Mouse (Mus musculus) common myeloid progenitor, adult 5-6 weeks (primary cell): ENCODE results near the gene Tbc1d2b. TPM values are rescaled to one million over a fixed set of nuclear protein-coding genes. Genes with fewer than 3 reads are reported as not detected.

Source experiments
- ATAC-seq: replicated peaks from 2 replicates; pipeline ENCODE4 v1.8.0; 2016; ENCODE audit warnings: low read depth, mild to moderate bottlenecking, moderate TSS enrichment, inconsistent platforms; ENCODE audit not compliant: poor library complexity, severe bottlenecking
- total RNA-seq: library from RNA; stranded (forward); fragments of 200-1000, 187-1606 nt; gene quantifications from 2 replicates; pipeline ENCODE4 v1.2.3, GENCODE M21; 2017

Tbc1d2b gene
- total RNA-seq, 1 experiment from 2014 or later: 61.3 TPM

- peak; percentile 40 for ATAC-seq
Observed at GRCm38 (mm10) chr9:90245206-90245605, 25.4 kb downstream of the Tbc1d2b start.

- peak; percentile 15 for ATAC-seq
Observed at GRCm38 (mm10) chr9:90244301-90245151, 26.1 kb downstream of the Tbc1d2b start.

DNA sequence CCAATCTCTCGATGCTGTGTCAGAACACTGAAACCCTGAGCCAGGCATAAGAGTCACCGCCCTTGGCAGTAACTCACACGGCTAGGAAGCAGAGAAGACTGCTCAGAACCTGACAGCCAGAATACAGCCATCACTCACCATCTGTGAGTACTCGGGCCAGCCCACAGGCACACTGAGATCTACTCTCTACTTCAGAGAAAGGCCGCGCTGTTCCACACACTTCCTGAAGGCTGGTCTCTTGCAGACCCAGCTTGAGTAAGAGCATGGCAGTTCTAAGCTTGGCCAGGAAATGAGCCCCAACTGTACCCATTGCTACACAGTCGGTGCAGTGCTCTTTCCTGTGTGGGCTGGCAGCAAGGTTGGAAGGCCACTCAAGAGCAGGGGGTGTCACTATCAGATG lies 27.7 kb downstream of the Tbc1d2b start:
- ATAC-seq: peak; percentile 55

DNA sequence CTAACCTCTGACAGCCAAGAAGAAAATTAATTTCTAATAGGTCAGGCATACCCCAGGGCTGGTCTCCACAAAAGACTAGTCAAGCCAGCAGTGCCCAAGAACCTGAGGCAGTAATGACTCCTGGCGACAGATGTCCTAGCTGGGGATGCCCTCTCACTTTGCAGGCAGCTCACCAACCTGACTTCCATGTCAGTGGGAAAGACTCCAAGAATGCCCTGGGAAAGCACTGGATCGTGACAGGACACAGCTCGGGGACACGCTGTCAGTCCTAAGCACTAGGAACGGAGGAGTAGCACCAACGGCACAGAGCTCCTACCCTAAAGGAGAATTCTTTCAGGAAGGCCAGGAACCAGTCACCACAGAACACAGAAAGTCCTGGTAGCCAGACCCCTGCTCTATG lies 28.3 kb downstream of the Tbc1d2b start:
- ATAC-seq: no peak

DNA sequence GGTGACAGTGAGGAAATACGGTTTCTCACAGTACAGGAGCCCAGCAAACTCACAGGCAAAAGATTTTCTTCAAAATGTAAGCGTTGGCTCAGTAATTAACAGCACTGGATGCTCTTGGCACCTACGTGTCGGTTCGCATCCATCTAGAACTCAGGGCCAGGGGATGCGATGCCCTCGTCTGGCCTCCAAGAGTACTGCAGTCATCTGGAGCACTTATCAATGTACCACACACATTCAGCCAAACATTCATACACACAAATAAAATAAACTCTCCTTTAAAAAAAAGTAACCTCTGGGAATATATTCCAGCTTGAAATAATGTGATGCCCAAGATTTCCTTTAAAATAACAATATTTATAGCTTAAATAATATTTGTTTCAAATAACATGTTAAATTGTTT lies 29.0 kb downstream of the Tbc1d2b start:
- no peak for ATAC-seq

DNA sequence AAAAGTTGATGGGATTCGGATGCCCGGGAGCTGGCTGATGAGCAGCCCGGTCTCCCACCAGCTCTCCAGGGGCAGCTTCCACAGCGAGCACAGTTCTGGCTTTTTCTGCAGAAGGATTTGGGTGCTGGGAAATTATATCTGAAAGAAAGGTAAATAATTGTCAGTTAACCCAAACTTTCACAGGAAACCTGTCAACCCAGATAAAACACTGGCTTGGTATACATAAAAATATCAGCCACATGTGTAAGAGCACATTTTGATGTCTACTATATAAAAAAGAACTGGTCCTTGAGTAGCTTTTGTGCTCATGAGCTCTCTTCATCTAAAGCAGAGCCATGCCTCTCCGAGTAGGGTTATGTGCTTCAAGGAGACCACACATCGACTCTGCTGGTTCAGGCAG lies 29.6 kb downstream of the Tbc1d2b start:
- ATAC-seq: no peak

GRCm38 (mm10) chr9:90240560-90240959 lies 30.0 kb downstream of the Tbc1d2b start:
- ATAC-seq: no peak

DNA sequence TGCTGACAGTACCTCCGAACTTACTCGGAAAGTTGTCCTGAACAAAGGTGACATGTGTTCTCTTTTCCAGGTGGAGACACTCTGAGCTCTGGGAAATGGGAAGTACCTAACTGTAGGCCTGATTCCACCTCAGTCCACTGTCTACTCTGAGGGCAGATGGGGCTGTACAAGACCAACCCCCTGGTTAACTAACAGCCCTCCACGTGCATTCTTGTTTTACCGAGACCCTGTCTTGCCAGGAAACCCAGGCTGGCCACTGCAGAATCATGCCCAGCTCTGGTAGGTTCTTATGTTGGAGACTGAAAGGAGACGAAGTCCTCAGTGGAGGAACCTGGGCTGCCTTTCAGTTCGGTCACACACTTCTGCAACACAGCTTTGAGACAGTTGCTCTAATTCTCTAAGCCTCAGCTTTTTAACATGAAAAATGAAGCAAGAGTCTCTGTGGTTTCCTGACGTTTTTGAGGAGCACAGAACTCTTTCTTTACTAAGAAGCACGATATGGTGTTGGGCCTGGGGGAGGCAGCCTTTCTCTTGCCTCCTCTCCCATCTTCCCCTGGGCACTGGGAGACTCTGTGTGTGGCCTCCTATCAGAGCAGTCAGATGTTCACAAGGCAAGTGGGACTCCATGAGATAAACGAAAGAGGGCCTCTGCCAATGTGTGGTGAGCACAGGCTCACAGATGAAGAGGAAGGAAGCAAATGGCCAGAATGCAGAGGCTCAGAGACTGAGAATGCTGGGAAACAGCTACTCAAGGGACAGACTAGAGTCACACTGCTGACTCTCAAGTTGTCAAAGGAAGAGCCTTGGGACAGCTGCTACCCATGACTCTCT lies 33.2 kb downstream of the Tbc1d2b start:
- peak; percentile 69 for ATAC-seq

GRCm38 (mm10) chr9:90236817-90237216 lies 33.8 kb downstream of the Tbc1d2b start:
- no peak for ATAC-seq

DNA sequence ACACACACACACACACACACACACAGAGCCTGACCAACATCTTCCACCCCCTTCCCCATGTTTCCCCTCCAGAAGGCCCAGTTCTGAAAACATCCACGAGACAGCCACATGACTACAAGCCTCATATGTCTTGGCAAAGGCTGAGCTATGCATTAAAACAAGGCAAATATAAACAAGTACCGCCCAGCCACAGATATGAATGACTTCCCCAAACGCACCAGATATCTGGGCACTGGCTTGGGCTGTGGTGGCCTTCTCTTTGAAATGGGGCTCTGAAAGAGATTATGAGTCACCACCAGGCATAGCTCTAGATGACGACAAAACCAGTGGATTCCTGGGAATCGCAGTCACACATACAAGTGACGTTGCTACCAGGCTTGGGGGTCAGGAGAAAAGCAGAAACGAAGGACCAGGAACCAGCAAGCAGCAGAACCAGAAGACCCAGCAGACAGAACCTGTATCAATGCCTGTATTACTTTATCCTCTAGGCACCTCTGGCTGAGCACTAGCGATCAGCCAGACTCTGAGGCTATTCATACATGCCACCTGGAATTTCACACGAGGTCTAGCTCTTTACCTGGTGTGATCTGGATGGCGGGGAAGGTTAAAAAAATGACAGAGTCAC lies 35.2 kb downstream of the Tbc1d2b start:
- peak; percentile 39 for ATAC-seq

- no peak for ATAC-seq
Observed at GRCm38 (mm10) chr9:90234786-90235185, 35.8 kb downstream of the Tbc1d2b start.

DNA sequence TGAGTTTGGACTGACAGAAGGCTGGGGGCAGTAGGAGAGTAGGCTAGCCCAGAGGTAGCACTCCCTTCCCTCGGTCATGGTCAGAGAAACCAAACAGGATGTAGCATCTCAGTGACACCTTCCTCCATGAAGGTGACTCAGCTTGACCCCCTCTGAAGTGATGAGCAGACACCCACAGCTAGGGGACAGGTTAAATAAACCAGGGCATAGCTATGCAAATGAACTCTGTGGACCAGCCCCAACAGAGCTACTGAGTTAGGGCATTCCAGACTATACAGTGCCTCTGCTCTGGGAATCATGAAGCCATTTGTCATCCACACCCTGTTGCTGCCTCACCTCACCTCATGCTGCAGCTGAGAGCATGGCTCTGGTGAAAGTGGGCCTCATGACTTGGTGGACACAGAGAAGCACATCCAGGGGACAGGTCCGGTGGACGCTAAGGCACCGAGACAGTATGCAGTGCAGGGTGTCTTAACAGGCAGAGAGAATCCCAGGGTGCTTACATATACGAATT lies 36.6 kb downstream of the Tbc1d2b start:
- no peak for ATAC-seq

DNA sequence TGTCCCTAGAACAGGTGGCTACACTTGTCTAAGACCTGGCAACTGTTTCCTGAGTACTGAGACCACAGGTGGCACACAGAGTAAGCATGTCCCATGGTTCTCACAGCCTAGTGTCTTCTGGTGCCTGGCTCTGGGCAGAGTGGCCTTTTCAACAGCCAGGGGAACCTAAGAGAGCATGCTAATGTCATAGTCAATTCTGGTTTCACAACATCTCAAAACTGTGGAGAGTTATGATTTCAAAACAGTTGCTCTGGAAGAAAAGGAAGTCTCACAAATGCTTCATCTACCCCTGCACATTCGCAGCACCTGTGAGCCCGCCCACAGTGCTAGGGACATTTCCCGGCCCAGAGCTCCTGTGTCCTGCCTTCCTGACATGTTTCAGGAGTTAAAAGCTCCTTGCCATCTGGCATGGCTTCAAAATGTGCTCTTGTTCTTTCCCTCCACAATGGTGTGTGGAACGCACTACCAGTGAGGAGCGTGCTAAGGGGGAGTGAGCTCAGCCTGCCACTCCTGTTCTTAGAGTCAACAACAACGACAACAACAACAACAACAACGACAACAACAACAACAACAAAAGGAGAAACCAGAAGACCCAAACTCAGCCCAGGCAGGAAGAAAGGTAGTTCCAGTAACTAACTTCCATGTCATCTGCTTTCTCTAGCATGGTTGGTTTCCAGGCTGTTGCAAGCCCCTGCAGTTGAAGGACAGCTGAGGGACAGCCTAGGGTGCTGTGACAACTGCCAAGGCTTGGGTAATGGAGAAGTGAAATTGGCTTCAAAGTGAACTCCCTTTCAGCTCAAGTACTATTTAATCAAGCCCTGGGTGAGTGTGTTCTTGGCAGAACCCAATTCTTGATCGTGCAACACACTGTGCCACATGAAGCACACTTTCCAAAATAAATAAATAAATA lies 37.6 kb downstream of the Tbc1d2b start:
- ATAC-seq: peak; percentile 26

- peak; percentile 30 for ATAC-seq
Observed at GRCm38 (mm10) chr9:90227171-90227570, 43.4 kb downstream of the Tbc1d2b start.

DNA sequence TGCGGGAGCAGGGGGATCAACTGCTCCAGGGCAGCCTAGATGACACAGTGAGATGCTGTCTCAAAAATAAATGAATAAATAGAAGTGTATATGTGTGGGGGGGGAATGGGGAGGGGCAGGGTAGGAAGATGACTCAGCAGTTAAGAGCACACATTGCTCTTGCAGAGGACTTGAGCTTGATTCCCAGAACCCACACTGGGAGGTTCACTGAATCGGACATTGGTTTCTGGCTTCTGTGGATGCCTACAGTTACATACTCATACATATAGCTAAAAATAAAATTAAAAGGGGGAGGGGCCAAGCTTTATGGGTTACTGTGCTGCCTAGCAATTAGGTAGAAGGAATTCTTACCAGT lies 43.9 kb downstream of the Tbc1d2b start:
- peak; percentile 12; the same call in 1 of the 2 replicates for ATAC-seq

- ATAC-seq: peak; percentile 45
Observed at GRCm38 (mm10) chr9:90226081-90226741, 44.4 kb downstream of the Tbc1d2b start.

- no peak for ATAC-seq
Observed at GRCm38 (mm10) chr9:90222275-90222674, 48.3 kb downstream of the Tbc1d2b start.

GRCm38 (mm10) chr9:90217501-90217900 lies 53.1 kb downstream of the Tbc1d2b start:
- ATAC-seq: no peak
